Mouse (Mus musculus): ENCODE results near the gene Prr18. TPM values are rescaled to one million over a fixed set of nuclear protein-coding genes. Genes with fewer than 3 reads are reported as not detected.
"Not testable (repeated sequence)": the region's sequence is repeated elsewhere in the genome, so short reads cannot be mapped to it uniquely, and the experiment has no call there.

Prr18 gene
- polyA plus RNA-seq (2016; fragmentation: Nextera tagmentation; extraction: Ambion mirVana) = 4.0 and 5.2 TPM in 2 replicates

GRCm38 (mm10) chr17:8337159-8337558 lies at the start of gene Prr18:
Gene Prr18 (plus strand): TSS chr17:8337459.
- WGBS = 100% methylated on average over 1 of the region's 5 CpGs
- not testable (repeated sequence) for H3K36me3 ChIP-seq

GRCm38 (mm10) chr17:8289993-8290679 lies 47.1 kb upstream of the Prr18 start:
- no peak overlapping the region for H3K9ac ChIP-seq
- 0 out of 2 replicates have a peak, but pooled peaks cover 1% of the 10 kb centered on the region for H3K4me1 ChIP-seq
- no peak overlapping the region for H3K27ac ChIP-seq
- no peak overlapping the region for H3K4me2 ChIP-seq (replicated peaks)
- H3K36me3 ChIP-seq = no peaks in the 10 kb centered on the region
- no peaks in the 10 kb centered on the region for H3K27me3 ChIP-seq (replicated peaks)
- no peak overlapping the region for H3K4me3 ChIP-seq
- H3K9me3 ChIP-seq = no peaks in the 10 kb centered on the region
- WGBS = 95% methylated on average over 3 of the region's 3 CpGs
- ATAC-seq (ENCODE audit: low FRiP score, low read depth) = no peak

More at GRCm38 (mm10) chr17:8337159-8337558, at the start of gene Prr18:
- not testable (repeated sequence) for H3K9ac ChIP-seq; H3K9me3 ChIP-seq; H3K4me3 ChIP-seq; H3K4me2 ChIP-seq (replicated peaks); H3K27ac ChIP-seq; ATAC-seq (ENCODE audit: low FRiP score, low read depth)
- H3K27me3 ChIP-seq (replicated peaks) = peaks cover 38% of the 10 kb centered on the region
- peaks cover 22% of the 10 kb centered on the region for H3K4me1 ChIP-seq

- ATAC-seq (ENCODE audit: low FRiP score, low read depth) = no peak
- Histone ChIP-seq H3K27me3 (replicated peaks) (no peaks in the 10 kb centered on the region), H3K4me3 (no peak overlapping the region), H3K4me1 (no peaks in the 10 kb centered on the region), H3K4me2 (replicated peaks) (no peak overlapping the region), H3K9ac (no peak overlapping the region), H3K27ac (no peak overlapping the region), H3K9me3 (no peaks in the 10 kb centered on the region), H3K36me3 (no peaks in the 10 kb centered on the region)
Measured at GRCm38 (mm10) chr17:8290736-8291135, 46.5 kb upstream of the Prr18 start.

GRCm38 (mm10) chr17:8295825-8296224 lies 41.4 kb upstream of the Prr18 start:
- Histone ChIP-seq H3K4me3 (no peak overlapping the region), H3K36me3 (0 out of 2 replicates have a peak, but pooled peaks cover 4% of the 10 kb centered on the region), H3K4me1 (no peaks in the 10 kb centered on the region), H3K27ac (no peak overlapping the region), H3K27me3 (replicated peaks) (no peaks in the 10 kb centered on the region), H3K4me2 (replicated peaks) (no peak overlapping the region), H3K9ac (no peak overlapping the region), H3K9me3 (no peaks in the 10 kb centered on the region)
- no peak for ATAC-seq (ENCODE audit: low FRiP score, low read depth)

- no peak for ATAC-seq (ENCODE audit: low FRiP score, low read depth)
- H3K4me1 ChIP-seq = no peaks in the 10 kb centered on the region
- no peak overlapping the region for H3K27ac ChIP-seq
- H3K4me2 ChIP-seq (replicated peaks) = no peak overlapping the region
- H3K36me3 ChIP-seq = 0 out of 2 replicates have a peak, but pooled peaks cover 4% of the 10 kb centered on the region
- 89% methylated on average over 9 of the region's 9 CpGs for WGBS
- no peaks in the 10 kb centered on the region for H3K27me3 ChIP-seq (replicated peaks)
- no peak overlapping the region for H3K9ac ChIP-seq
- no peak overlapping the region for H3K4me3 ChIP-seq
- no peaks in the 10 kb centered on the region for H3K9me3 ChIP-seq
Measured at GRCm38 (mm10) chr17:8296313-8296844, 40.9 kb upstream of the Prr18 start.

- no peak for ATAC-seq (ENCODE audit: low FRiP score, low read depth)
- no peak overlapping the region for H3K4me3 ChIP-seq
- H3K36me3 ChIP-seq = 0 out of 2 replicates have a peak, but pooled peaks cover 4% of the 10 kb centered on the region
- H3K27ac ChIP-seq = no peak overlapping the region
- WGBS = 86% methylated on average over 5 of the region's 5 CpGs
- H3K4me2 ChIP-seq (replicated peaks) = no peak overlapping the region
- no peak overlapping the region for H3K9ac ChIP-seq
- no peaks in the 10 kb centered on the region for H3K27me3 ChIP-seq (replicated peaks)
- no peaks in the 10 kb centered on the region for H3K9me3 ChIP-seq
- H3K4me1 ChIP-seq = no peaks in the 10 kb centered on the region
Measured at GRCm38 (mm10) chr17:8297746-8298145, 39.5 kb upstream of the Prr18 start.

- H3K4me3 ChIP-seq = no peak overlapping the region
- no peak overlapping the region for H3K4me2 ChIP-seq (replicated peaks)
- ATAC-seq (ENCODE audit: low FRiP score, low read depth) = no peak
- H3K27me3 ChIP-seq (replicated peaks) = no peaks in the 10 kb centered on the region
- no peak overlapping the region for H3K9ac ChIP-seq
- no peaks in the 10 kb centered on the region for H3K9me3 ChIP-seq
- H3K27ac ChIP-seq = no peak overlapping the region
- 86% methylated on average over 2 of the region's 2 CpGs for WGBS
- H3K36me3 ChIP-seq = 0 out of 2 replicates have a peak, but pooled peaks cover 4% of the 10 kb centered on the region
- H3K4me1 ChIP-seq = no peaks in the 10 kb centered on the region
Measured at GRCm38 (mm10) chr17:8298281-8298680, 39.0 kb upstream of the Prr18 start.

GRCm38 (mm10) chr17:8299524-8299923 lies 37.7 kb upstream of the Prr18 start:
- Histone ChIP-seq H3K27me3 (replicated peaks) (no peaks in the 10 kb centered on the region), H3K4me2 (replicated peaks) (no peak overlapping the region), H3K9me3 (no peaks in the 10 kb centered on the region), H3K27ac (no peak overlapping the region), H3K4me1 (no peaks in the 10 kb centered on the region), H3K36me3 (0 out of 2 replicates have a peak, but pooled peaks cover 4% of the 10 kb centered on the region), H3K4me3 (no peak overlapping the region), H3K9ac (no peak overlapping the region)
- no peak for ATAC-seq (ENCODE audit: low FRiP score, low read depth)

GRCm38 (mm10) chr17:8301515-8301914 lies 35.7 kb upstream of the Prr18 start:
- ATAC-seq (ENCODE audit: low FRiP score, low read depth) = no peak

GRCm38 (mm10) chr17:8302772-8303438 lies 34.4 kb upstream of the Prr18 start:
- H3K4me2 ChIP-seq (replicated peaks) = no peak overlapping the region
- WGBS = 75% methylated on average over 7 of the region's 7 CpGs
- no peak overlapping the region for H3K9ac ChIP-seq
- ATAC-seq (ENCODE audit: low FRiP score, low read depth) = no peak
- no peak overlapping the region for H3K4me3 ChIP-seq
- H3K36me3 ChIP-seq = 0 out of 2 replicates have a peak, but pooled peaks cover 4% of the 10 kb centered on the region
- H3K27ac ChIP-seq = no peak overlapping the region
- H3K27me3 ChIP-seq (replicated peaks) = no peaks in the 10 kb centered on the region
- no peaks in the 10 kb centered on the region for H3K9me3 ChIP-seq
- H3K4me1 ChIP-seq = no peaks in the 10 kb centered on the region

More at GRCm38 (mm10) chr17:8301515-8301914, 35.7 kb upstream of the Prr18 start:
- H3K27ac ChIP-seq = no peak overlapping the region
- H3K9ac ChIP-seq = no peak overlapping the region
- H3K4me2 ChIP-seq (replicated peaks) = no peak overlapping the region
- H3K9me3 ChIP-seq = no peaks in the 10 kb centered on the region
- 0 out of 2 replicates have a peak, but pooled peaks cover 4% of the 10 kb centered on the region for H3K36me3 ChIP-seq
- H3K4me1 ChIP-seq = no peaks in the 10 kb centered on the region
- H3K4me3 ChIP-seq = no peak overlapping the region
- 82% methylated on average over 4 of the region's 4 CpGs for WGBS
- H3K27me3 ChIP-seq (replicated peaks) = no peaks in the 10 kb centered on the region

- H3K4me3 ChIP-seq = no peak overlapping the region
- no peak overlapping the region for H3K27ac ChIP-seq
- no peaks in the 10 kb centered on the region for H3K4me1 ChIP-seq
- no peaks in the 10 kb centered on the region for H3K9me3 ChIP-seq
- WGBS = 68% methylated on average over 5 of the region's 5 CpGs
- no peak for ATAC-seq (ENCODE audit: low FRiP score, low read depth)
- no peaks in the 10 kb centered on the region for H3K27me3 ChIP-seq (replicated peaks)
- H3K36me3 ChIP-seq = no peaks in the 10 kb centered on the region
- no peak overlapping the region for H3K4me2 ChIP-seq (replicated peaks)
- H3K9ac ChIP-seq = no peak overlapping the region
Measured at GRCm38 (mm10) chr17:8303671-8304070, 33.6 kb upstream of the Prr18 start.

GRCm38 (mm10) chr17:8305801-8306200 lies 31.5 kb upstream of the Prr18 start:
- H3K4me1 ChIP-seq = no peaks in the 10 kb centered on the region
- WGBS = 26% methylated on average over 3 of the region's 3 CpGs
- ATAC-seq (ENCODE audit: low FRiP score, low read depth) = no peak

More at GRCm38 (mm10) chr17:8305801-8306200, 31.5 kb upstream of the Prr18 start:
- Histone ChIP-seq H3K4me3 (no peak overlapping the region), H3K27ac (no peak overlapping the region), H3K36me3 (no peaks in the 10 kb centered on the region), H3K4me2 (replicated peaks) (no peak overlapping the region), H3K27me3 (replicated peaks) (no peaks in the 10 kb centered on the region), H3K9ac (no peak overlapping the region), H3K9me3 (no peaks in the 10 kb centered on the region)

All from neural tube, embryonic 12.5 days (tissue).